Mouse (Mus musculus) ES-E14 (cell line): ENCODE data around the gene Angpt4. TPM values are rescaled to one million over a fixed set of nuclear protein-coding genes. Genes with fewer than 3 reads are reported as not detected.

ENCODE experiments used
- DNase-seq: peaks from one replicate; pipeline ENCODE4 v3.0.0-alpha.2; 2013; ENCODE audit warnings: low read depth, low spot score
- H3K27ac ChIP-seq: 2 replicates; pipeline ENCODE4 v1.5.1; 2012; ENCODE audit warnings: low read depth, mild to moderate bottlenecking, low read length, moderate library complexity, mixed read lengths; ENCODE audit not compliant: poor library complexity, insufficient read depth, severe bottlenecking
- H3K36me3 ChIP-seq: 2 replicates; pipeline ENCODE4 v1.6.1; 2012; ENCODE audit warnings: mild to moderate bottlenecking, low read length, moderate library complexity, mixed read lengths; ENCODE audit not compliant: control insufficient read depth, poor library complexity, insufficient read depth, severe bottlenecking
- H3K4me1 ChIP-seq, 2 experiments: fragments of 150-350 bp in 1 of 2; sonication (generic) in 1 of 2; 2 replicates each; pipeline ENCODE4 v1.6.1; 2012; ENCODE audit warnings: low read length in 2 of 2, mild to moderate bottlenecking in 1 of 2, mixed read lengths in 1 of 2; ENCODE audit not compliant: control insufficient read depth in 2 of 2, insufficient read depth in 2 of 2, poor library complexity in 1 of 2
- H3K4me3 ChIP-seq, 2 experiments: fragments of 150-350 bp in 1 of 2; sonication (generic) in 1 of 2; 2 replicates each; pipeline ENCODE4 v1.5.1; 2012; ENCODE audit warnings: low read length in 2 of 2, low read depth in 1 of 2, mild to moderate bottlenecking in 1 of 2, mixed read lengths in 1 of 2; ENCODE audit not compliant: insufficient read depth in 1 of 2, poor library complexity in 1 of 2, severe bottlenecking in 1 of 2
- H3K9ac ChIP-seq: 2 replicates; pipeline ENCODE4 v1.6.1; 2012; ENCODE audit warnings: low read depth, mild to moderate bottlenecking, low read length, mixed read lengths; ENCODE audit not compliant: poor library complexity, insufficient read depth, severe bottlenecking
- H3K9me3 ChIP-seq: fragments of 150-350 bp; sonication (generic); 2 replicates; pipeline ENCODE4 v1.6.1; 2012; ENCODE audit warnings: low read depth, mild to moderate bottlenecking, low read length; ENCODE audit not compliant: control insufficient read depth, insufficient read depth
- CHD2 ChIP-seq: IDR thresholded peaks from 2 replicates; pipeline ENCODE4 v1.6.1; 2014; ENCODE audit warnings: mild to moderate bottlenecking, low read depth, low read length, inconsistent platforms
- HCFC1 ChIP-seq: IDR thresholded peaks from 2 replicates; pipeline ENCODE4 v1.6.1; 2012; ENCODE audit warnings: low read length, inconsistent platforms, borderline replicate concordance; ENCODE audit not compliant: insufficient read depth
- MAFK ChIP-seq: IDR thresholded peaks from 2 replicates; pipeline ENCODE4 v1.6.1; 2014; ENCODE audit warnings: mild to moderate bottlenecking, low read depth, low read length, inconsistent platforms; ENCODE audit not compliant: insufficient read depth
- ZC3H11A ChIP-seq: IDR thresholded peaks from 2 replicates; pipeline ENCODE4 v1.6.1; 2012; ENCODE audit warnings: low read depth, mild to moderate bottlenecking, inconsistent platforms, low read length, borderline replicate concordance
- ZNF384 ChIP-seq: IDR thresholded peaks from 2 replicates; pipeline ENCODE4 v1.6.1; 2012; ENCODE audit warnings: low read depth, low read length, inconsistent platforms
- in situ Hi-C, 2 experiments: fragments of 600-800 bp; cut with MboI; formaldehyde crosslinking; loops; one replicate each; pipeline ENCODE4 v1.15.1; 2025; ENCODE audit warnings: low sequenced_read_pairs in 2 of 2, inconsistent platforms in 1 of 2; ENCODE audit not compliant: unreplicated experiment in 2 of 2
- total RNA-seq: library from RNA; depleted of rRNA; stranded (reverse); fragments of 300-350 nt; gene quantifications from 2 replicates; pipeline ENCODE4 v1.2.3, GENCODE M21; 2012

The Angpt4 gene
- total RNA-seq, 1 experiment, result 0.98 TPM

DNA sequence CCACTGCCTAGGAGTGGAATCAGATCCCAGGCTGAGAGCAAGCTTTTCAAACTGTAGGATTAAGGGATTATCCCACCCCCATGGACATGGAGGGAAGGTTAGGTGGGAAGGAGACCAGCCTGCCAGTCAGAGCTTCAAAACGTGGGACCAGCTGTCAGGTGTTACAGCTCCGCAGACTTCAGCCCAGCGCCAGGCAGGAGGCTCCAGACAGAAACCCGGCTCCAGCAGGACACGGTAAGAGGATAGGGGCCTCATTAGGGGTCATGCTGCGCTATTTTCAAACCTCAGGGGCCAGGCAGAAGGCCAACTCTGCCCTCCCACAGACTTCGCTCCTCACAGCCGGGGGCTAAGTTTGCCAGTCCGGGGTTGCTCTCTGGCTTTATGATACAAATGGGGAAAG, 53.0 kb downstream of the Angpt4 start:
- TF ChIP-seq CHD2 (no peak), MAFK (no peak), ZC3H11A (no peak), HCFC1 (no peak), ZNF384 (no peak)
- Histone ChIP-seq H3K4me1 (peaks cover 0 to 25% of the 10 kb centered on the region in 2 experiments; a peak in 2 of 4 replicates), H3K36me3 (peaks cover 3% of the 10 kb centered on the region; the same call in 1 of the 2 replicates), H3K27ac (no peak overlapping the region), H3K4me3 (no peak overlapping the region), H3K9ac (no peak overlapping the region), H3K9me3 (no peaks in the 10 kb centered on the region)
- DNase-seq, result no peak
- in situ Hi-C loops, result no loop called here

DNA sequence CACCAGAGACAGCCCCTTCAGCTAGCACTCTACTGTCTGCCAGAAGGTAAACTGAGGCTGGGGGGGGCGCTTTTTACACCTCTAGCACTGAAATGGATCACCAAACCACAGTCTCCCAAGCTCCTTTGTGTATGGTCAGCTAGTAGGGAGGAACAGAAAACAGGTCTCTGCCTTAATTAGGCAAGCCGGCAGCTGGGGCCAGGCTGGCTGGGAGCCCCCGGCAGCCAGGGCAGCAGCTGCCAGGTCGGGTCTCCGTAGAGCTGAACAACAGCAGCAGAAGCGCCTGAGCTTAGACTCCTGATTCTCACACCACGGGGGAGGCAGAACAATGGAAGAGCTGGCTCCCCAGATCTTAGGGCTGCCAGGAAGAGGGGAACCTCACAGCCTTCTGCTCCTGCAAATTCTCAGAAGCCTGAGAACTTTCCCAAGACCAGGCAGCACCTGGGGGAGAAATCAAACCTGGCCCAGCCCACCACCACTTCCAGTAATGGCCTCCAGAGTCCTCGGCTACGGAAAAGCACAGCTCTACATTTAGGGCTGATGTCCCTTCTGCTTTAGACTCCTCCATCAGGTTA, 56.3 kb downstream of the Angpt4 start:
- TF ChIP-seq ZC3H11A (no peak), CHD2 (no peak), MAFK (no peak), ZNF384 (no peak), HCFC1 (no peak)
- Histone ChIP-seq H3K9ac (no peak overlapping the region), H3K27ac (no peak overlapping the region)

GRCm38 (mm10) chr2:151967792-151968191, 56.8 kb downstream of the Angpt4 start:
- H3K27ac ChIP-seq, result no peak overlapping the region
- in situ Hi-C loops, result no loop called here
- H3K36me3 ChIP-seq, result peaks cover 16% of the 10 kb centered on the region
- H3K9me3 ChIP-seq, result no peaks in the 10 kb centered on the region
- TF ChIP-seq CHD2 (no peak), ZC3H11A (no peak), MAFK (no peak), ZNF384 (no peak), HCFC1 (no peak)
- H3K9ac ChIP-seq, result no peak overlapping the region
- DNase-seq, result no peak
- H3K4me1 ChIP-seq, result peaks cover 3 to 31% of the 10 kb centered on the region in 2 experiments; a peak in 3 of 4 replicates
- no peak overlapping the region for H3K4me3 ChIP-seq

More for the DNA sequence above, 56.3 kb downstream of the Angpt4 start:
- no peak overlapping the region for H3K4me3 ChIP-seq
- no peaks in the 10 kb centered on the region for H3K9me3 ChIP-seq
- DNase-seq, result no peak
- peaks cover 16% of the 10 kb centered on the region for H3K36me3 ChIP-seq
- in situ Hi-C loops, result no loop called here
- H3K4me1 ChIP-seq, result peaks cover 3 to 32% of the 10 kb centered on the region in 2 experiments; a peak in 2 of 4 replicates

GRCm38 (mm10) chr2:151968451-151968850, 57.4 kb downstream of the Angpt4 start:
- H3K9me3 ChIP-seq, result no peaks in the 10 kb centered on the region
- peaks cover 16% of the 10 kb centered on the region for H3K36me3 ChIP-seq
- H3K4me3 ChIP-seq, result no peak overlapping the region
- H3K4me1 ChIP-seq, result peaks cover 8 to 35% of the 10 kb centered on the region in 2 experiments; a peak in 3 of 4 replicates
- no peak overlapping the region for H3K27ac ChIP-seq
- in situ Hi-C loops, result no loop called here
- H3K9ac ChIP-seq, result no peak overlapping the region
- DNase-seq, result no peak
- TF ChIP-seq MAFK, result no peak
- no peak for TF ChIP-seq ZC3H11A
- no peak for TF ChIP-seq CHD2
- no peak for TF ChIP-seq HCFC1
- TF ChIP-seq ZNF384, result no peak

GRCm38 (mm10) chr2:151968986-151969385, 58.0 kb downstream of the Angpt4 start:
- Histone ChIP-seq H3K4me1 (peaks cover 9 to 32% of the 10 kb centered on the region in 2 experiments; a peak in 3 of 4 replicates), H3K4me3 (no peak overlapping the region), H3K9ac (no peak overlapping the region), H3K36me3 (peaks cover 16% of the 10 kb centered on the region), H3K9me3 (no peaks in the 10 kb centered on the region), H3K27ac (no peak overlapping the region)
- no peak for DNase-seq
- in situ Hi-C loops, result no loop called here
- TF ChIP-seq ZNF384, result no peak
- no peak for TF ChIP-seq ZC3H11A
- TF ChIP-seq CHD2, result no peak
- TF ChIP-seq MAFK, result no peak
- no peak for TF ChIP-seq HCFC1
